Mouse (Mus musculus) liver, embryonic 11.5 days (tissue): ENCODE measurements around the gene Fasn. TPM values are rescaled to one million over a fixed set of nuclear protein-coding genes. Genes with fewer than 3 reads are reported as not detected.
A peak's percentile ranks its signal among the peaks of the same experiment; 100 is the strongest.
"Not testable (repeated sequence)": the region's sequence is repeated elsewhere in the genome, so short reads cannot be mapped to it uniquely, and the experiment has no call there.

Experiments
- ATAC-seq: fragments of 200-750 bp; cut with Nextera tagmentation; replicated peaks from 2 replicates; pipeline ENCODE4 v1.8.0; 2017; ENCODE audit warnings: moderate number of reproducible peaks, mild to moderate bottlenecking, moderate TSS enrichment, moderate library complexity; ENCODE audit not compliant: low FRiP score
- DNase-seq: peaks from one replicate; pipeline ENCODE4 v3.0.0-alpha.2; 2017; ENCODE audit warnings: low spot score
- H3K27ac ChIP-seq: fragments of 300-500 bp; sonication (generic); 2 replicates; pipeline ENCODE4 v1.5.1; 2014; ENCODE audit warnings: mild to moderate bottlenecking, low read depth, low read length, control low read depth
- H3K27me3 ChIP-seq: fragments of 300-500 bp; sonication (generic); replicated peaks from 2 replicates; pipeline ENCODE4 v1.6.1; 2014; ENCODE audit warnings: low read length, mixed read lengths; ENCODE audit not compliant: control insufficient read depth, insufficient read depth
- H3K36me3 ChIP-seq: fragments of 300-500 bp; sonication (generic); 2 replicates; pipeline ENCODE4 v1.6.1; 2014; ENCODE audit warnings: mild to moderate bottlenecking, low read length, moderate library complexity, mixed read lengths; ENCODE audit not compliant: control insufficient read depth, insufficient read depth
- H3K4me1 ChIP-seq: fragments of 300-500 bp; sonication (generic); replicated peaks from 2 replicates; pipeline ENCODE4 v1.6.1; 2014; ENCODE audit warnings: low read length, mixed read lengths; ENCODE audit not compliant: control insufficient read depth, insufficient read depth
- H3K4me2 ChIP-seq: fragments of 300-500 bp; sonication (generic); 2 replicates; pipeline ENCODE4 v1.6.1; 2014; ENCODE audit warnings: mild to moderate bottlenecking, control low read depth, moderate library complexity
- H3K4me3 ChIP-seq: fragments of 300-500 bp; sonication (generic); 2 replicates; pipeline ENCODE4 v1.5.1; 2014; ENCODE audit warnings: low read depth, low read length, control low read depth
- H3K9ac ChIP-seq: fragments of 300-500 bp; sonication (generic); 2 replicates; pipeline ENCODE4 v1.6.1; 2014; ENCODE audit warnings: low read depth, low read length, control low read depth
- H3K9me3 ChIP-seq: fragments of 300-500 bp; sonication (generic); 2 replicates; pipeline ENCODE4 v1.6.1; 2016; ENCODE audit warnings: low read length, inconsistent platforms, mixed read lengths; ENCODE audit not compliant: control insufficient read depth
- WGBS: fragments of 180-500 bp; shearing (Covaris S2); extraction: QIAGEN DNeasy Blood & Tissue Kit; methylation state at CpG from one replicate; pipeline ENCODE4 v1.1.7; 2014; 5-methylcytosine and 5-hydroxymethylcytosine counted together
- polyA plus RNA-seq: library from polyadenylated mRNA; unstranded; fragments of >200 nt; fragmentation: Nextera tagmentation; extraction: Ambion mirVana; gene quantifications from 2 replicates; pipeline ENCODE4 v1.2.1, GENCODE M21; 2014

Fasn gene
- polyA plus RNA-seq, 1 experiment from 2014 or later, result 71.3 TPM

DNA sequence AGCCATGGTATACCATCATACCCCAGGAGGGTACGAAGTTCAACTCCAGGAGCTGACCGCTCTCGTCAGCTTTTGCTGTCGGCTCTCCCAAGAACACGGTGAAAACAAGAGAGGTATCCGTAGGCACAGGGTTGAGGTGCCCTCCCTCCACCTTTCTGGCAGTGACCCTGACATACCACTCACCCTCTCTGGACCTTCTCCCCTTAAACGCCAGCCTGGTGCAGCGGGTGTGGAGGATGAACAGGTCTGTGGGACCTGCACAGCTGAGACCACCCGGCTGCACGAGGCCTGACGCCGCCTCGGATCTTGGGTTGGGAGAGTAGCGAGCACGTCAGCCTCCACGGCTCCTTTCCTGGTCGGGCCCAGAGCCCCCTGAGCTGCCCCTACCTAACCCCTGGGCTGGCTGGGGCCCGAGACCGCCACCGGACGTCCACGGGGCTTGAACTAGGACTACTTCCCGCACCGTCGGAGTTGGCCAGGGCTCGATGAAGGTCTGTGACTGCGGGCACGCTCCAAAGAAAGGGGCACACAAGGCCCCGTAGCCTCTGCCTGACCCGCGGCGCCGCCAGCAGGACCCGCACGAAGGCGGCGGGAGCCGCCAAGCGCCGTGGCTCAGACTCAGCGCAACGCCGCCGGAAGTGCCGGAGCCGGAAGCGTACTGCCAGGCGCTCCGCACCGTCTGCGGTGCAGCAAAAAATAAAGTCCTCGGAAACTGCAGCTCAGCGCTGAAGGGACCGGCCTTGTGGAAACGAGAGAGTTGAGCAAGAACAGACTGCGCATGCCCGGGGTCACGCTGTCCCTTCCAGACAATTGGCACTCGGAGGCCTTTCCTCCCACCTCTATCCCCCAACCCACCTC, 28.4 kb downstream of the Fasn start, which contains the start of gene Dus1l:
Gene Dus1l, minus strand, starts transcription at position 648 of the 858 bp plus-strand sequence.
- H3K9ac ChIP-seq, result peak within 1 kb of the TSS; percentile 94

DNA sequence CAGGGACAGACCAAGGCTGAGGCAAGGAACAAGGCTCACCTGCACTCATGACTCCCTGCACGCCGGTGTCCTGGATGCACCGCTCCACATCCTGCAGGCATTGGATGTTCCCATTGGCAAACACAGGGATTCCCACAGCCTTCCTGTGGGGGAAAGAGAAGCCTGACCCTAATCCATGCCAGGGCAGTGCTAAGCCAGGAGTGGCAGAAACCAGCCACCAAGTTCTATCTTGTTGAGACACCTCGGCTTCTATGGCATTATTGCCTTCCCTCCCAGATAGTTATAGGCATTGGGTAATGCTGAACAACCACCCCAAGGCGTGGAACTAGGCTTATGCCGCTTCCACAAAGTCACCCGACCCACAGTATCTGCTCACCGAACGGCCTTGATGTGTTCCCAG, 31.7 kb downstream of the Fasn start:
- WGBS, result 94% methylated on average over 9 of the region's 9 CpGs
- H3K27ac ChIP-seq, result no peak overlapping the region
- no peak overlapping the region for H3K4me2 ChIP-seq
- no peak overlapping the region for H3K9ac ChIP-seq
- H3K4me3 ChIP-seq, result no peak overlapping the region
- H3K36me3 ChIP-seq, result peaks cover 55% of the 10 kb centered on the region
- no peaks in the 10 kb centered on the region for H3K27me3 ChIP-seq
- ATAC-seq (no peak), DNase-seq (no peak)
- peaks cover 11% of the 10 kb centered on the region; the same call in 1 of the 2 replicates for H3K4me1 ChIP-seq
- H3K9me3 ChIP-seq, result no peaks in the 10 kb centered on the region

More for the DNA sequence above, 28.4 kb downstream of the Fasn start, which contains the start of gene Dus1l:
- peak within 1 kb of the TSS; percentile 75 for H3K27ac ChIP-seq
- peaks cover 34% of the 10 kb centered on the region for H3K36me3 ChIP-seq
- ATAC-seq (peak; percentile 86), DNase-seq (peak; percentile 98)
- H3K27me3 ChIP-seq, result no peaks in the 10 kb centered on the region
- H3K9me3 ChIP-seq, result no peaks in the 10 kb centered on the region
- peak within 1 kb of the TSS; percentile 100 for H3K4me3 ChIP-seq
- 2% methylated on average over 59 of the region's 59 CpGs for WGBS
- peak within 1 kb of the TSS; percentile 91 for H3K4me2 ChIP-seq
- peaks cover 17% of the 10 kb centered on the region for H3K4me1 ChIP-seq

DNA sequence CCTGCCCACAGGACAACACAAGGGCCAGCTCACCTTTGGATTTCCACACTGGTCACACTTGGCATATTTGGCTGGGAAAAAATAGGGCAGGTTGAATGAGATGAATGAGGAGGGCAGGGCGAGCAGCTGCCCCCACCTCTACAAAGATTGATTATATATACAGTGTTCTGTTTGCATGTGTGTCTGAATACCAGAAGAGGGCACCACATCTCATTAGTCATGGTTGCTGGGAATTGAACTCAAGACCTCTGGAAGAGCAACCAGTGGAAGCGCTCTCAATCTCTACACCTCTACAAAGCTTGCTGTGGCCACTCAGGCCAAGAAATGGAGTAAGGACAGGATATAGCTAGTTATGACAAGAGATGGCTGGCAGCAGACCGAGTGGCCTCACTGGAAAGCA, 34.5 kb downstream of the Fasn start:
- Histone ChIP-seq H3K4me2 (no peak overlapping the region), H3K4me3 (no peak overlapping the region), H3K27ac (no peak overlapping the region), H3K27me3 (no peaks in the 10 kb centered on the region), H3K9ac (no peak overlapping the region), H3K9me3 (no peaks in the 10 kb centered on the region), H3K36me3 (peaks cover 69% of the 10 kb centered on the region), H3K4me1 (peaks cover 17% of the 10 kb centered on the region)
- ATAC-seq (no peak), DNase-seq (no peak)
- 86% methylated on average over 3 of the region's 3 CpGs for WGBS

DNA sequence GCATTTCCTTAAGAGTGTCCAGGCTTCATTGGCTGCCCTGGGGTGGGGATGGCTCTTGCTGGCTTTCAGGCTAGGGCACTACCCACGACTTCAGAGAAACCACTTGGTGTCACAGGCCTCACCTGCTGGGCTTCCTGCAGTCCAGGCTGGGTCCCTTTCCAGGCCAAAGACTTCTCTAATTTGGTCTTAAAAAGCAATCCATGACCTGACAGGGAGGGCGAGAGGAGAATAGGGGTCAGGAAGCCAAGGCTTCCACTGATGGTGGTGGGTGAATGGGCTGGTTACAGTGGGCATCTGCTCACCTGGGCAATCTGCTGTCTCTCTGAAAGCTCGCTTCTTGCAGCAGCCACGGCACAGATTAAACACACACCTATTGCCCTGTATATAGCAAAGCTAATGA, 35.0 kb downstream of the Fasn start:
- Histone ChIP-seq H3K27me3 (no peaks in the 10 kb centered on the region), H3K9ac (no peak overlapping the region), H3K36me3 (peaks cover 67% of the 10 kb centered on the region), H3K4me1 (peaks cover 14% of the 10 kb centered on the region), H3K4me2 (no peak overlapping the region), H3K4me3 (no peak overlapping the region), H3K9me3 (no peaks in the 10 kb centered on the region), H3K27ac (no peak overlapping the region)
- DNase-seq (no peak), ATAC-seq (no peak)
- 84% methylated on average over 4 of the region's 4 CpGs for WGBS

DNA sequence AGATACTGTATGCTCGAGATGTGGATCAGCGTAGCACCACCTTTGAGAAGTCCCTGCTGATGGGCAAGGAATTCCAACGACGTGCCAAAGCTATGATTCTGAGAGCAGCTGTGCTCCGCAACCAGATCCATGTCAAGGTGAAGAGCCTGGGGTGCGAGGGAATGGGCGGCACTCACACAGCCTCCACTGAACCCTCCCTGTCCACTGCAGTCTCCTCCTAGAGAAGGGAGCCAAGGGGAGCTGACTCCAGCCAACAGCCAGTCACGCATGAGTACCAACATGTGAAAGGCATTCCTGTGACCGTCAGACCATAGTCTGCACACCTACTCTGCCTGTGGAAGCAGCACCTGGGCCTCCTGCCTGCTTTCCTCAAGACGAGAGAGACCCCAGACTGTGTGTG, 35.9 kb downstream of the Fasn start:
- H3K27me3 ChIP-seq, H3K27ac ChIP-seq, ATAC-seq, H3K4me3 ChIP-seq, H3K9ac ChIP-seq, H3K9me3 ChIP-seq, H3K4me2 ChIP-seq, DNase-seq: not testable (repeated sequence)
- Histone ChIP-seq H3K4me1 (peaks cover 14% of the 10 kb centered on the region), H3K36me3 (peaks cover 59% of the 10 kb centered on the region)
- WGBS, result 89% methylated on average over 9 of the region's 10 CpGs

DNA sequence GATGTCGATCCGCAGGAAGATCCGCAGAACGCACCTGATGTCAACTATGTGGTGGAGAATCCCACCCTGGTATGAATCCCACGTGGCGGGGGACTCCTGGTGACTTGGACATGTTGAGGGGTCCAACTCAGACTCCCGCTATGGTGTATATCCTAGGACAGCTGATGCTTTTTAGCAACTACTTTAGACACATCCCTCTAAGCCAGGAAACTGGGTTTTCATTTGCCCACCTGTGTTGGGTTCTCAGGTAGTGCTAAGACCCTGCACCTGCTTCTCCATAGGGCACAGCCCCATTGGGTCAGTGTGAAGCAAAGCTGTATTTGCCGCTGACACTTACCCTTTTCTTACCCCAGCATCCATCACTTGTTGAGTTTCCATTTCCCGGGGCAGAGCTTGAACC, 39.2 kb downstream of the Fasn start:
- ATAC-seq, result no peak
- H3K9ac ChIP-seq, result peak overlapping the region; percentile 96
- H3K9me3 ChIP-seq, result no peaks in the 10 kb centered on the region
- peak overlapping the region; percentile 89; the same call in 1 of the 2 replicates for H3K27ac ChIP-seq
- DNase-seq, result no peak
- H3K4me1 ChIP-seq, result peaks cover 18% of the 10 kb centered on the region
- H3K27me3 ChIP-seq, result no peaks in the 10 kb centered on the region
- peak overlapping the region; percentile 95 for H3K4me2 ChIP-seq
- H3K36me3 ChIP-seq, result peaks cover 32% of the 10 kb centered on the region
- peak overlapping the region; percentile 97 for H3K4me3 ChIP-seq
- 29% methylated on average over 9 of the region's 9 CpGs for WGBS

DNA sequence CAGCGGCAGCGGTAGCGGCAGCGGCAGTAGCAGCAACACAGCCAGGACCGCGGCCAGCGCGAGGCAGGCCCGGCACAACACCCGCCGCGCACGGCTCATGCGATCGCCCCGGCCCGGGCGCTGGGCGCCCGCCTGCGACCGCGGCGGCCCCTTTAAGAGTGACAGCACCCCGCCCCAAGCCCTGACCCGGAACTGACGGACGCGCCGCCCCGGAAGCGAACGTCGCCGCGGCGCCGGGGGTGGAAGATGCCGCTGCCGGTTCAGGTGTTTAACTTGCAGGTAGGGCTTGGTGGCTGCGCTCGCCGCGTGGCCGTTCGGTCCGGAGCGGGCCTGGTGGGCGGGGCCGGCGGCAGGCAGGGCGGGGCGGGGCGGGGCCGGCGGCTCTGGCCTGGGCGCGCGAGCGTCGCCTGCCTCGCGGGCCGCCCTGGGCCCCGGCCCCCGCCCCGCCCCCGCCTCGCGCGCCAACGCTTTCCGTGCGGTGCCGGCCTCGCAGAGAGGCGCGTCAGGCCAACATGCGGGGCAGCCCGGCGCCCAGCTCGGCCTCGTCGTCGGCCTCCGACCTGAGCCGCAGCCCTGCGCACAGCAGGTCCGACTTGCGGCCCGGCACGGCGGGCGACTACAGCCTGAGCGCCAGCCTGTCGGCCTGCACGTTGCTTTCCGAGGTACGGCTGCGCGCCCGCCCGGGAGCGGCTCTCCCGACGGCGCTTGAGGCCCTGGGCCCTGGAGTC, 40.1 kb downstream of the Fasn start, which contains the start of the genes Rfng and Gps1:
Gene Rfng, minus strand, starts transcription at position 144 of the 728 bp plus-strand sequence.
Gene Gps1, plus strand, starts transcription at position 209 of the 728 bp plus-strand sequence.
- Histone ChIP-seq H3K27me3 (no peaks in the 10 kb centered on the region), H3K4me3 (peak within 1 kb of the TSS; percentile 97), H3K4me1 (peaks cover 18% of the 10 kb centered on the region), H3K9ac (peak within 1 kb of the TSS; percentile 96), H3K36me3 (peaks cover 24% of the 10 kb centered on the region), H3K4me2 (peak within 1 kb of the TSS; percentile 95), H3K9me3 (no peaks in the 10 kb centered on the region), H3K27ac (peak within 1 kb of the TSS; percentile 89)
- DNase-seq (peak; percentile 90), ATAC-seq (peak; percentile 82)
- WGBS, result under 1% methylated on average over 86 of the region's 107 CpGs

DNA sequence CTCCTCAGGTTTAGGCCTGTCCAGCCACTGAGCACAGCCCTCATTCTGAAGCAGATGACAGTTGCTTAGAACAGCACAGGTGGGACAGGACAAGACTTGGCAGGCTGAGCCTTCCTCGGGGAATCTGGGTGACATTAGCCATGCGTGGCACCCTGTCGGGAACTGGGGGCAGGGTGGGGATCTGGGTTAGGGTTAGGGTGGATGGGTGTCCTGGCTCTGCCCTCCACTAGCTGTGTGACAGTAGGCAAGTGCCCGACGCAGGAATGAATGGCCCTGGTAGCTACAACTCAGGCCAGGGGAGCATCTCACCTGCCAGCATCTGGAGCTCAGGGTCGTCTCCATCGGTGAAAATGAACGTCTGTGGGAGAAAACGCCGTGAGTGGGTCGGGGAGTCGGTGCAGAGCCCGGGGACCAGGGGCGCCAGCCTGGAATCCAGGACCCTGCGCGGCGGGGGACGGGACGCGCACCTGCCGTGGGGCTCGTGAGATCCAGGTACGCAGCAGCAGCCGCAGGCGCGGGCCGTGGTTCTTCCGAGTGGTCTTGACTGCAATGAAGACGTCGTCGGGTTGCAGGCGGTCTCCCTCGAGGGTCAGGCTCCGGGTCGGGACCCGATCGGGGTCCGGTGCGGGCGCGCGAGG, 40.8 kb downstream of the Fasn start:
- peak overlapping the region; percentile 96 for H3K9ac ChIP-seq
- H3K4me2 ChIP-seq, result peak overlapping the region; percentile 95
- peaks cover 18% of the 10 kb centered on the region for H3K4me1 ChIP-seq
- peak overlapping the region; percentile 89 for H3K27ac ChIP-seq
- 2% methylated on average over 42 of the region's 42 CpGs for WGBS
- no peaks in the 10 kb centered on the region for H3K27me3 ChIP-seq
- peaks cover 21% of the 10 kb centered on the region; the same call in 1 of the 2 replicates for H3K36me3 ChIP-seq
- no peak for ATAC-seq
- peak overlapping the region; percentile 97 for H3K4me3 ChIP-seq
- no peak for DNase-seq
- no peaks in the 10 kb centered on the region for H3K9me3 ChIP-seq
